Comparison of ENCODE assay signal across 8 mouse cellular contexts in genomic region chr5:147187552-147188170, GRCm38 (mm10). TPM values are rescaled to one million over a fixed set of nuclear protein-coding genes. Genes with fewer than 3 reads are reported as not detected.
A peak's percentile ranks its signal among the peaks of the same experiment; 100 is the strongest.
DNase-seq lines count a peak whose midpoint lies in the region; ATAC-seq and TF ChIP-seq lines count a peak whose summit lies in the region.

No protein-coding gene starts in this region.

- WGBS in heart, embryonic 15.5 days = 7% methylated on average over 25 of the region's 25 CpGs
- WGBS in hindbrain, embryonic 14.5 days = under 1% methylated on average over 25 of the region's 25 CpGs
- WGBS in midbrain, embryonic 16.5 days = under 1% methylated on average over 25 of the region's 25 CpGs

- H3K4me1 ChIP-seq in heart, embryonic 15.5 days (replicated peaks) = peaks cover 29% of the 10 kb centered on the region
- H3K4me1 ChIP-seq in hindbrain, embryonic 14.5 days (replicated peaks; ENCODE audit: control insufficient read depth, insufficient read depth, low read length) = peaks cover 9% of the 10 kb centered on the region; the same call in 1 of the 2 replicates
- peaks cover 28% of the 10 kb centered on the region for H3K4me1 ChIP-seq in midbrain, embryonic 16.5 days (ENCODE audit: control insufficient read depth, insufficient read depth, low read length)

- no peak overlapping the region for H3K27ac ChIP-seq in heart, embryonic 15.5 days
- H3K27ac ChIP-seq in hindbrain, embryonic 14.5 days = no peak overlapping the region
- no peak overlapping the region for H3K27ac ChIP-seq in midbrain, embryonic 16.5 days (ENCODE audit: low read length)

- H3K9me3 ChIP-seq in heart, embryonic 15.5 days (replicated peaks) = 0 out of 2 replicates have a peak, but pooled peaks cover 3% of the 10 kb centered on the region
- H3K9me3 ChIP-seq in hindbrain, embryonic 14.5 days (ENCODE audit: control insufficient read depth, low read length) = peaks cover 9% of the 10 kb centered on the region
- H3K9me3 ChIP-seq in midbrain, embryonic 16.5 days (replicated peaks; ENCODE audit: control insufficient read depth, low read length, poor library complexity, severe bottlenecking) = no peaks in the 10 kb centered on the region

- no peak for DNase-seq in heart, adult 9 months (ENCODE audit: low spot score in 2 of 2)
- peak; percentile 27 for DNase-seq in brain, embryonic 14.5 days (ENCODE audit: low read depth)
- no peak for DNase-seq in hindbrain, embryonic 14.5 days (ENCODE audit: low spot score)
- DNase-seq in thymus, postnatal 10 days (ENCODE audit: low spot score in 2 of 2) = no peak
- DNase-seq in natural killer cell, adult 2 months (ENCODE audit: low spot score in 2 of 2) = no peak
- no peak for DNase-seq in frontal cortex, postnatal 14 days (ENCODE audit: low spot score in 2 of 2)

- H3K4me3 ChIP-seq in heart, embryonic 15.5 days = peak overlapping the region; percentile 26
- H3K4me3 ChIP-seq in hindbrain, embryonic 14.5 days (replicated peaks; ENCODE audit: low read length) = peak overlapping the region; percentile 12; the same call in 1 of the 2 replicates
- H3K4me3 ChIP-seq in midbrain, embryonic 16.5 days (ENCODE audit: low read depth, low read length) = no peak overlapping the region

- H3K9ac ChIP-seq in heart, embryonic 15.5 days = no peak overlapping the region
- H3K9ac ChIP-seq in hindbrain, embryonic 14.5 days = no peak overlapping the region
- no peak overlapping the region for H3K9ac ChIP-seq in midbrain, embryonic 16.5 days (ENCODE audit: low read depth, low read length)

- H3K27me3 ChIP-seq in heart, embryonic 15.5 days = peaks cover 96% of the 10 kb centered on the region
- peaks cover 87% of the 10 kb centered on the region for H3K27me3 ChIP-seq in hindbrain, embryonic 14.5 days (ENCODE audit: control insufficient read depth, insufficient read depth, low read length)
- H3K27me3 ChIP-seq in midbrain, embryonic 16.5 days (ENCODE audit: control insufficient read depth, insufficient read depth, low read depth, low read length) = peaks cover 63% of the 10 kb centered on the region

- no peak for TF ChIP-seq CTCF in brain, embryonic 14.5 days (IDR thresholded peaks at IDR 0.05; ENCODE audit: borderline replicate concordance, extremely low read depth, insufficient read depth, insufficient read length)

- ATAC-seq in heart, embryonic 15.5 days (replicated peaks; ENCODE audit: insufficient number of reproducible peaks, insufficient read depth, low FRiP score, low read depth) = no peak
- ATAC-seq in hindbrain, embryonic 14.5 days (ENCODE audit: low FRiP score) = no peak
- no peak for ATAC-seq in midbrain, embryonic 16.5 days

- TF ChIP-seq POLR2A in brain, embryonic 14.5 days (IDR thresholded peaks at IDR 0.05; ENCODE audit: borderline replicate concordance, extremely low read depth, insufficient read depth, insufficient read length, poor library complexity, severe bottlenecking) = no peak

- no peaks in the 10 kb centered on the region for H3K36me3 ChIP-seq in heart, embryonic 15.5 days
- no peaks in the 10 kb centered on the region for H3K36me3 ChIP-seq in hindbrain, embryonic 14.5 days (replicated peaks; ENCODE audit: control insufficient read depth, insufficient read depth)
- no peaks in the 10 kb centered on the region for H3K36me3 ChIP-seq in midbrain, embryonic 16.5 days (ENCODE audit: control insufficient read depth, insufficient read depth, low read length)

- peak overlapping the region; percentile 52 for H3K4me2 ChIP-seq in heart, embryonic 15.5 days
- H3K4me2 ChIP-seq in hindbrain, embryonic 14.5 days (replicated peaks) = peak overlapping the region; percentile 50
- H3K4me2 ChIP-seq in midbrain, embryonic 16.5 days (ENCODE audit: low read length) = peak overlapping the region; percentile 60

RNA-seq across cellular contexts. Expression of gene Gsx1, which starts 0.8 kb away (rescaled TPM):
- polyA plus RNA-seq in heart, embryonic 15.5 days (2015; fragmentation: Nextera tagmentation; extraction: Ambion mirVana) = not detected in 2 replicates
- 9.8 and 11.2 TPM in 2 replicates for polyA plus RNA-seq in brain, embryonic 14.5 days (2012; rRNA removed)
- 4.7 and 5.0 TPM in 2 replicates for polyA plus RNA-seq in hindbrain, embryonic 14.5 days (2014; fragmentation: Nextera tagmentation; extraction: Ambion mirVana)
- polyA plus RNA-seq in midbrain, embryonic 16.5 days (2015; fragmentation: Nextera tagmentation; extraction: Ambion mirVana) = 2.2 and 4.2 TPM in 2 replicates
